In the genomic region with DNA sequence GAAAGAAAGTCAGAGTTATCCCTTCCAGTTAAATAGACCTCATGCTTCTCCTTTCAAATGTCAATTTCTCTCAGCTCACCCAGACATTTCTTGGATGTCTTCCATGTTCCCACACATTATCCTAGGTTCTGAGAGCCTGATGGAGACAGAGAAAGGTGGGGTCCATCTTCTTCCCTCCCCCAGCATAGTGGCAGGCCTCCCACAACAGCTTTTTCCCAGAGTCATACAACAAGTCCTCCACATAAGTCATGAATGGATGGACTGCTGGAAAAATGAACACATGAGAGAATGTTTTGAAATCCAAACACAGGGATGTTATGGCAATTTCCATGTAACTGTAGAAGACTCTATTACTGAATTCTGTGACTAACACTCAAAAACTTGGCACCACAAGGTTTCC, we compare ENCODE assay signal across 24 mouse cellular contexts.
DNase-seq lines count a peak whose midpoint lies in the region; ATAC-seq and TF ChIP-seq lines count a peak whose summit lies in the region.
"Had no signal": no experiment of that assay in that cellular context is flagged by ENCODE, and none has a peak within 500 bp of the region (broad histone marks: within the 10 kb centered on the region; RNA-seq: fewer than 3 reads in every experiment).

No protein-coding gene starts in this region.

- no peak for ATAC-seq in limb, embryonic 14.5 days (ENCODE audit: low FRiP score, low read depth)
- peak; percentile 70; the same call in 1 of the 2 replicates for ATAC-seq in lung, embryonic 16.5 days (ENCODE audit: low read depth)
- ATAC-seq in hindbrain, postnatal 0 days, result no peak
- ATAC-seq: activated CD4-positive, CD25-positive, alpha-beta regulatory T cell, adult 4 months; forebrain, embryonic 13.5 days; forebrain, embryonic 15.5 days; forebrain, postnatal 0 days; Patski had no signal

- no peak overlapping the region for H3K4me3 ChIP-seq in limb, embryonic 14.5 days (replicated peaks; ENCODE audit: low read length)
- no peak overlapping the region for H3K4me3 ChIP-seq in limb, embryonic 10.5 days
- no peak overlapping the region for H3K4me3 ChIP-seq in lung, embryonic 16.5 days (ENCODE audit: low read length)
- H3K4me3 ChIP-seq in embryonic fibroblast, embryonic 13.5 days (ENCODE audit: insufficient read depth, low read length), result no peak overlapping the region
- H3K4me3 ChIP-seq in hindbrain, postnatal 0 days (ENCODE audit: low read length), result no peak overlapping the region
- H3K4me3 ChIP-seq: embryonic facial prominence, embryonic 10.5 days; embryonic facial prominence, embryonic 12.5 days; erythroblast, embryonic 14.5 days; forebrain, embryonic 13.5 days; forebrain, embryonic 15.5 days had no signal

- no peaks in the 10 kb centered on the region for H3K27me3 ChIP-seq in limb, embryonic 14.5 days (ENCODE audit: control insufficient read depth, insufficient read depth, low read length)
- H3K27me3 ChIP-seq in limb, embryonic 10.5 days (ENCODE audit: low read depth, poor library complexity, severe bottlenecking), result no peaks in the 10 kb centered on the region
- no peaks in the 10 kb centered on the region for H3K27me3 ChIP-seq in lung, embryonic 16.5 days (ENCODE audit: control insufficient read depth, insufficient read depth, low read depth, low read length)
- H3K27me3 ChIP-seq in hindbrain, postnatal 0 days (ENCODE audit: insufficient read depth, low read length), result no peaks in the 10 kb centered on the region
- H3K27me3 ChIP-seq: embryonic facial prominence, embryonic 12.5 days; forebrain, embryonic 13.5 days; forebrain, embryonic 15.5 days; Patski had no signal

- no peak for TF ChIP-seq CTCF in embryonic fibroblast, embryonic 13.5 days (IDR thresholded peaks at IDR 0.05; ENCODE audit: borderline replicate concordance, insufficient read depth, low read length)
- TF ChIP-seq CTCF in hindbrain, postnatal 0 days (IDR thresholded peaks at IDR 0.05; ENCODE audit: low read depth), result no peak

- H3K4me2 ChIP-seq in limb, embryonic 14.5 days (replicated peaks; ENCODE audit: low read depth, low read length, severe bottlenecking), result no peak overlapping the region
- no peak overlapping the region for H3K4me2 ChIP-seq in lung, embryonic 16.5 days (ENCODE audit: low read depth, low read length)
- no peak overlapping the region for H3K4me2 ChIP-seq in hindbrain, postnatal 0 days (ENCODE audit: low read depth, low read length)
- H3K4me2 ChIP-seq: embryonic facial prominence, embryonic 12.5 days; forebrain, embryonic 13.5 days; forebrain, embryonic 15.5 days had no signal

- H3K9me3 ChIP-seq in limb, embryonic 14.5 days (ENCODE audit: control insufficient read depth, low read length), result no peaks in the 10 kb centered on the region
- H3K9me3 ChIP-seq in limb, embryonic 10.5 days (replicated peaks), result no peaks in the 10 kb centered on the region
- no peaks in the 10 kb centered on the region for H3K9me3 ChIP-seq in lung, embryonic 16.5 days (ENCODE audit: control insufficient read depth, low read length)
- no peaks in the 10 kb centered on the region for H3K9me3 ChIP-seq in hindbrain, postnatal 0 days (ENCODE audit: low read length)
- H3K9me3 ChIP-seq: embryonic facial prominence, embryonic 10.5 days; embryonic facial prominence, embryonic 12.5 days; forebrain, embryonic 13.5 days; forebrain, embryonic 15.5 days had no signal

- no peaks in the 10 kb centered on the region for H3K4me1 ChIP-seq in limb, embryonic 14.5 days (ENCODE audit: control insufficient read depth, insufficient read depth, low read length)
- no peaks in the 10 kb centered on the region for H3K4me1 ChIP-seq in limb, embryonic 10.5 days
- H3K4me1 ChIP-seq in lung, embryonic 16.5 days (replicated peaks; ENCODE audit: control insufficient read depth, insufficient read depth, low read length), result no peaks in the 10 kb centered on the region
- H3K4me1 ChIP-seq in embryonic fibroblast, embryonic 13.5 days (ENCODE audit: control insufficient read depth, insufficient read depth, low read length), result peaks cover 3% of the 10 kb centered on the region; the same call in 1 of the 2 replicates
- H3K4me1 ChIP-seq in hindbrain, postnatal 0 days (ENCODE audit: insufficient read depth, low read length), result no peaks in the 10 kb centered on the region
- H3K4me1 ChIP-seq: embryonic facial prominence, embryonic 10.5 days; embryonic facial prominence, embryonic 12.5 days; forebrain, embryonic 13.5 days; forebrain, embryonic 15.5 days had no signal

- DNase-seq in limb, embryonic 14.5 days (ENCODE audit: low spot score), result peak; percentile 19
- DNase-seq in limb, embryonic 10.5 days (ENCODE audit: low spot score), result no peak
- DNase-seq in lung, postnatal 10 days, result no peak
- peak; percentile 51 for DNase-seq in NIH3T3 (ENCODE audit: low read depth)
- DNase-seq in hindbrain, postnatal 0 days (ENCODE audit: low spot score), result no peak
- DNase-seq in frontal cortex, postnatal 10 days (ENCODE audit: low spot score in 2 of 2), result no peak
- DNase-seq: adrenal gland, adult 8-10 months; adrenal gland, postnatal 14 days; adrenal gland, postnatal 36 days; cerebellum, adult 11-12 months; cerebellum, adult 2 months; cerebellum, adult 9-10 months; cerebellum, postnatal 10 days; cerebellum, postnatal 25 days; forebrain, postnatal 0 days had no signal

- no peak overlapping the region for H3K9ac ChIP-seq in limb, embryonic 14.5 days (ENCODE audit: low read depth, low read length, severe bottlenecking)
- no peak overlapping the region for H3K9ac ChIP-seq in lung, embryonic 16.5 days (ENCODE audit: low read length)
- no peak overlapping the region for H3K9ac ChIP-seq in hindbrain, postnatal 0 days (replicated peaks; ENCODE audit: low read length)
- H3K9ac ChIP-seq: embryonic facial prominence, embryonic 12.5 days; forebrain, embryonic 13.5 days; forebrain, embryonic 15.5 days; forebrain, postnatal 0 days had no signal

- H3K27ac ChIP-seq in limb, embryonic 14.5 days (replicated peaks; ENCODE audit: low read depth, low read length), result no peak overlapping the region
- no peak overlapping the region for H3K27ac ChIP-seq in limb, embryonic 10.5 days
- H3K27ac ChIP-seq in lung, embryonic 16.5 days (ENCODE audit: low read length), result no peak overlapping the region
- H3K27ac ChIP-seq in embryonic fibroblast, embryonic 13.5 days (ENCODE audit: insufficient read depth, low read length), result peak overlapping the region; percentile 73
- H3K27ac ChIP-seq in hindbrain, postnatal 0 days, result no peak overlapping the region
- H3K27ac ChIP-seq: embryonic facial prominence, embryonic 10.5 days; embryonic facial prominence, embryonic 12.5 days; forebrain, embryonic 13.5 days; forebrain, embryonic 15.5 days had no signal

- no peaks in the 10 kb centered on the region for H3K36me3 ChIP-seq in limb, embryonic 14.5 days (ENCODE audit: control insufficient read depth, insufficient read depth, low read length)
- no peaks in the 10 kb centered on the region for H3K36me3 ChIP-seq in limb, embryonic 10.5 days
- H3K36me3 ChIP-seq in lung, embryonic 16.5 days (ENCODE audit: control insufficient read depth, insufficient read depth, low read length), result no peaks in the 10 kb centered on the region
- no peaks in the 10 kb centered on the region for H3K36me3 ChIP-seq in hindbrain, postnatal 0 days (ENCODE audit: insufficient read depth, low read length)
- H3K36me3 ChIP-seq: embryonic facial prominence, embryonic 10.5 days; embryonic facial prominence, embryonic 12.5 days; forebrain, embryonic 15.5 days had no signal

- TF ChIP-seq POLR2A in limb, embryonic 14.5 days (IDR thresholded peaks at IDR 0.05; ENCODE audit: borderline replicate concordance, extremely low read depth, insufficient read depth, insufficient read length), result no peak
- no peak for TF ChIP-seq POLR2A in embryonic fibroblast, embryonic 13.5 days (IDR thresholded peaks at IDR 0.05; ENCODE audit: low read depth, low read length)

Comparison
In these comparisons a context has a peak if more than half of its experiments do, and no peak if none do; other contexts are left out.
1. DNase-seq: peak in limb, embryonic 14.5 days (single experiment) and NIH3T3 (single experiment); none in limb, embryonic 10.5 days (single experiment), lung, postnatal 10 days (single experiment), hindbrain, postnatal 0 days (single experiment) and frontal cortex, postnatal 10 days (0 of 2).